Mouse (Mus musculus) lung, embryonic 14.5 days (tissue): Measurements from ENCODE around the gene Rab7b. TPM values are rescaled to one million over a fixed set of nuclear protein-coding genes. Genes with fewer than 3 reads are reported as not detected.

Experiments
- ATAC-seq: fragments of 200-750 bp; cut with Nextera tagmentation; 2 replicates; pipeline ENCODE4 v1.8.0; 2017; ENCODE audit warnings: mild to moderate bottlenecking, moderate TSS enrichment, moderate library complexity; ENCODE audit not compliant: insufficient read depth
- DNase-seq: peaks from one replicate; pipeline ENCODE4 v3.0.0-alpha.2; 2015
- H3K27ac ChIP-seq: fragments of 300-500 bp; sonication (generic); 2 replicates; pipeline ENCODE4 v1.5.1; 2014; ENCODE audit warnings: low read depth, mild to moderate bottlenecking, moderate library complexity
- H3K27me3 ChIP-seq: fragments of 300-500 bp; sonication (generic); 2 replicates; pipeline ENCODE4 v1.6.1; 2014; ENCODE audit warnings: low read length, control low read depth; ENCODE audit not compliant: insufficient read depth
- H3K36me3 ChIP-seq: fragments of 300-500 bp; sonication (generic); 2 replicates; pipeline ENCODE4 v1.6.1; 2014; ENCODE audit warnings: control low read depth; ENCODE audit not compliant: insufficient read depth
- H3K4me1 ChIP-seq: fragments of 300-500 bp; sonication (generic); 2 replicates; pipeline ENCODE4 v1.6.1; 2014; ENCODE audit warnings: antibody characterized with exemption, control low read depth; ENCODE audit not compliant: insufficient read depth
- H3K4me2 ChIP-seq: fragments of 300-500 bp; sonication (generic); 2 replicates; pipeline ENCODE4 v1.6.1; 2014; ENCODE audit warnings: mild to moderate bottlenecking
- H3K4me3 ChIP-seq: fragments of 300-500 bp; sonication (generic); 2 replicates; pipeline ENCODE4 v1.5.1; 2014; ENCODE audit warnings: low read depth, low read length
- H3K9ac ChIP-seq: fragments of 300-500 bp; sonication (generic); 2 replicates; pipeline ENCODE4 v1.6.1; 2014
- H3K9me3 ChIP-seq: fragments of 300-500 bp; sonication (generic); 2 replicates; pipeline ENCODE4 v1.6.1; 2016; ENCODE audit warnings: low read depth, low read length, control low read depth
- CTCF ChIP-seq: IDR thresholded peaks from 2 replicates; pipeline ENCODE4 v1.5.1; 2016; ENCODE audit warnings: antibody characterized with exemption, low read depth
- WGBS: fragments of 180-500 bp; shearing (Covaris S2); extraction: QIAGEN DNeasy Blood & Tissue Kit; methylation state at CpG from one replicate; pipeline ENCODE4 v1.1.7; 2014; 5-methylcytosine and 5-hydroxymethylcytosine counted together
- polyA plus RNA-seq: library from polyadenylated mRNA; unstranded; fragments of >200 nt; fragmentation: Nextera tagmentation; extraction: Ambion mirVana; gene quantifications from 2 replicates; pipeline ENCODE4 v1.2.1, GENCODE M21; 2014

The Rab7b gene
- polyA plus RNA-seq, 1 experiment from 2014 or later, result 1.6 TPM

- DNase-seq (no peak), ATAC-seq (no peak)
- H3K4me1 ChIP-seq, result no peaks in the 10 kb centered on the region; the same call in 1 of the 2 replicates
- 75% methylated on average over 5 of the region's 5 CpGs for WGBS
- no peak overlapping the region for H3K4me2 ChIP-seq
- no peak for TF ChIP-seq CTCF
- no peak overlapping the region for H3K27ac ChIP-seq
- no peaks in the 10 kb centered on the region for H3K27me3 ChIP-seq
- no peaks in the 10 kb centered on the region for H3K36me3 ChIP-seq
- H3K4me3 ChIP-seq, result no peak overlapping the region
- no peaks in the 10 kb centered on the region for H3K9me3 ChIP-seq
- H3K9ac ChIP-seq, result no peak overlapping the region
Measured at GRCm38 (mm10) chr1:131659512-131660085, 28.9 kb upstream of the Rab7b start.

- WGBS, result 83% methylated on average over 2 of the region's 2 CpGs
- H3K4me2 ChIP-seq, result no peak overlapping the region
- no peaks in the 10 kb centered on the region for H3K9me3 ChIP-seq
- H3K4me1 ChIP-seq, result no peaks in the 10 kb centered on the region; the same call in 1 of the 2 replicates
- H3K27me3 ChIP-seq, result no peaks in the 10 kb centered on the region
- H3K27ac ChIP-seq, result no peak overlapping the region
- no peaks in the 10 kb centered on the region for H3K36me3 ChIP-seq
- H3K4me3 ChIP-seq, result no peak overlapping the region
- no peak for TF ChIP-seq CTCF
- ATAC-seq (no peak), DNase-seq (no peak)
- no peak overlapping the region for H3K9ac ChIP-seq
Measured at GRCm38 (mm10) chr1:131660266-131660665, 28.2 kb upstream of the Rab7b start.

- no peak overlapping the region for H3K4me2 ChIP-seq
- no peak overlapping the region for H3K27ac ChIP-seq
- H3K27me3 ChIP-seq, result no peaks in the 10 kb centered on the region
- H3K9me3 ChIP-seq, result no peaks in the 10 kb centered on the region
- TF ChIP-seq CTCF, result no peak
- ATAC-seq (no peak), DNase-seq (no peak)
- no peak overlapping the region for H3K9ac ChIP-seq
- no peak overlapping the region for H3K4me3 ChIP-seq
- H3K4me1 ChIP-seq, result no peaks in the 10 kb centered on the region; the same call in 1 of the 2 replicates
- H3K36me3 ChIP-seq, result no peaks in the 10 kb centered on the region
- WGBS, result 66% methylated on average over 7 of the region's 7 CpGs
Measured at GRCm38 (mm10) chr1:131660716-131661472, 27.6 kb upstream of the Rab7b start.

- Histone ChIP-seq H3K4me3 (no peak overlapping the region), H3K9me3 (no peaks in the 10 kb centered on the region), H3K9ac (no peak overlapping the region), H3K27ac (no peak overlapping the region), H3K36me3 (no peaks in the 10 kb centered on the region), H3K4me2 (no peak overlapping the region), H3K27me3 (no peaks in the 10 kb centered on the region), H3K4me1 (no peaks in the 10 kb centered on the region; the same call in 1 of the 2 replicates)
- ATAC-seq, result no peak
- TF ChIP-seq CTCF, result no peak
- 53% methylated on average over 3 of the region's 3 CpGs for WGBS
- no peak for DNase-seq
Measured at GRCm38 (mm10) chr1:131661749-131662148, 26.7 kb upstream of the Rab7b start.

GRCm38 (mm10) chr1:131663286-131663995, 25.1 kb upstream of the Rab7b start:
- Histone ChIP-seq H3K27me3 (no peaks in the 10 kb centered on the region), H3K9ac (no peak overlapping the region), H3K4me3 (no peak overlapping the region), H3K9me3 (no peaks in the 10 kb centered on the region), H3K4me1 (no peaks in the 10 kb centered on the region; the same call in 1 of the 2 replicates), H3K4me2 (no peak overlapping the region), H3K27ac (no peak overlapping the region), H3K36me3 (no peaks in the 10 kb centered on the region)
- ATAC-seq (no peak), DNase-seq (no peak)
- TF ChIP-seq CTCF, result no peak
- WGBS, result 66% methylated on average over 9 of the region's 9 CpGs

- Histone ChIP-seq H3K4me1 (no peaks in the 10 kb centered on the region; the same call in 1 of the 2 replicates), H3K4me2 (no peak overlapping the region), H3K9ac (no peak overlapping the region), H3K9me3 (no peaks in the 10 kb centered on the region), H3K27ac (no peak overlapping the region), H3K27me3 (no peaks in the 10 kb centered on the region), H3K4me3 (no peak overlapping the region), H3K36me3 (no peaks in the 10 kb centered on the region)
- DNase-seq (no peak), ATAC-seq (no peak)
- TF ChIP-seq CTCF, result no peak
- WGBS, result 84% methylated on average over 5 of the region's 5 CpGs
Measured at GRCm38 (mm10) chr1:131664136-131664535, 24.4 kb upstream of the Rab7b start.

- H3K4me3 ChIP-seq, result no peak overlapping the region
- H3K27ac ChIP-seq, result no peak overlapping the region
- H3K9ac ChIP-seq, result no peak overlapping the region
- ATAC-seq, result no peak
- TF ChIP-seq CTCF, result no peak
- no peaks in the 10 kb centered on the region; the same call in 1 of the 2 replicates for H3K4me1 ChIP-seq
- DNase-seq, result no peak
- H3K9me3 ChIP-seq, result no peaks in the 10 kb centered on the region
- H3K27me3 ChIP-seq, result no peaks in the 10 kb centered on the region
- WGBS, result 70% methylated on average over 1 of the region's 1 CpGs
- H3K4me2 ChIP-seq, result no peak overlapping the region
- no peaks in the 10 kb centered on the region for H3K36me3 ChIP-seq
Measured at GRCm38 (mm10) chr1:131665886-131666285, 22.6 kb upstream of the Rab7b start.
